Mouse (Mus musculus) thymus, adult 18-20 months (tissue): ENCODE measurements around the gene Gm43302.
"Not testable (repeated sequence)": the region's sequence is repeated elsewhere in the genome, so short reads cannot be mapped to it uniquely, and the experiment has no call there.

Experiments
- DNase-seq, 2 experiments: peaks; one replicate each; pipeline ENCODE4 v3.0.0; 2022; ENCODE audit warnings: mixed read lengths in 2 of 2

Gene Gm43302

GRCm38 (mm10) chr5:105197915-105198560 lies 95.5 kb downstream of the Gm43302 start:
- DNase-seq = not testable (repeated sequence)

DNA sequence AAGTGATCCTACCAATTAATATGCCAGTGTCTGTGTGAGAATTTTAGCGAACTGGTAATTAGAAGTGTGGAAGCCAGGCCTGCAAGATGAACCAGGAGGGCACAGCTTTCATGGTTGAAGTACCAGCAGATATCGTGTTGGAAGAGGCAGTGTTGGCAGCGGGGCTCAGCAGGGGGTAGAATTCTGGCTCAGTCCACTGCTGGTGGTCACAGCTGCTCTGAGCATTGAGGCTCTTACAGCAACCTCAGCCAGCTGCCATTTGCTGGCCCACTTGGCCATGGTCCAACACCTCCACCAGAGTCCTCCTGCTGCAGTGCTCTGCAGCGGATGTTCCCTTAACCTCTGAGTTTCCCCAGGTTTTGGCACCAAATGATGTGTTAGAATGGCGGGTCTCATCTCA lies 97.2 kb downstream of the Gm43302 start:
- DNase-seq = not testable (repeated sequence)

DNA sequence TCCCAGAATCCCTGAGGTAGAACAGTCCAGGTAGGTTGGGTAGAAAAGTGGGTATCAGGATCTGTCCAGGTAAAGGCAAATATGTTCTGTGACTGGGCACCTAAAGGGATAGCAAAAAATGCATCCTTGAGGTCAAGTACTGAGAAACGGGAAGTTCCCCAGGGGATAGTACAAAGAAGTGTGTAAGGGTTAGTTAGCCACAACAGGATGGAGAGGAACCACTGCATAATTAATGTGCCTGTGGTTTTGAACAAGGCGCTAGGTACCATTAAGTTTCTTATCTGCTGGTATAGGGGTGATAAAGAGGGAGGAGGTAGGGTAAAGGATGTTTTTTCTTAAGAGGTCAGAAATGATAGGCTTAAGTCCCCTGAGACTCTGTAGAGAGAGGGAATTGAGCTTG lies 101.0 kb downstream of the Gm43302 start:
- not testable (repeated sequence) for DNase-seq

DNA sequence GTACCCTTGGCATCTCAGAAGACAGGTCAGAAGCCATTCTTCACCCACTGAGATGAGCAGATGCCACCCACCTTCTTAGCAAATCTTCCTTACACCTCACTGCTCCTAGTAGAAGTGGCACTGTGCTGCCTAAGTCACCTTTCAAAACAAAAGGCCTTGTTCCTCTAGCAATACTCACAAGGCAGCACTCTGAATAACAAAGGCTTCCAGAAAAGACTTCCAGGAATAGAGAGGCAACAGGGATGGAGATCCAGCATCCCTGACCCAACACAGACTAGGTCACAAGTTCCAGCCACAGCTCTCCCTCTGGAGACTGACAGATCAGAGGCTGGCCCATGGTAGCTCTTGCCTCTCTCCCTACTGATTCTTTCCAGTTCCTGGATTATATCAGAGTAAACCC lies 112.0 kb downstream of the Gm43302 start:
- DNase-seq = no peak
